In genomic region chr8:11911639-11912450, GRCm38 (mm10) we compare ENCODE assay signal across 14 mouse cellular contexts.
A peak's percentile ranks its signal among the peaks of the same experiment; 100 is the strongest.
DNase-seq lines count a peak whose midpoint lies in the region; ATAC-seq and TF ChIP-seq lines count a peak whose summit lies in the region.
"Had no signal": no experiment of that assay in that cellular context is flagged by ENCODE, and none has a peak within 500 bp of the region (broad histone marks: within the 10 kb centered on the region; RNA-seq: fewer than 3 reads in every experiment).

No protein-coding gene starts in this region.

- peak overlapping the region; percentile 51; the same call in 1 of the 2 replicates for H3K27ac ChIP-seq in forebrain, embryonic 12.5 days
- no peak overlapping the region for H3K27ac ChIP-seq in forebrain, embryonic 10.5 days
- H3K27ac ChIP-seq in hindbrain, embryonic 16.5 days (ENCODE audit: low read depth, low read length), result no peak overlapping the region
- H3K27ac ChIP-seq in lung, postnatal 0 days (ENCODE audit: low read length), result peak overlapping the region; percentile 47
- no peak overlapping the region for H3K27ac ChIP-seq in neural tube, embryonic 12.5 days
- H3K27ac ChIP-seq: heart, embryonic 13.5 days; left cerebral cortex, adult 2 months; macrophage had no signal

- H3K4me3 ChIP-seq in forebrain, embryonic 12.5 days (replicated peaks), result no peak overlapping the region
- H3K4me3 ChIP-seq in forebrain, embryonic 10.5 days, result no peak overlapping the region
- H3K4me3 ChIP-seq in hindbrain, embryonic 16.5 days (ENCODE audit: low read length), result no peak overlapping the region
- no peak overlapping the region for H3K4me3 ChIP-seq in lung, postnatal 0 days (ENCODE audit: low read depth, low read length)
- no peak overlapping the region for H3K4me3 ChIP-seq in neural tube, embryonic 12.5 days
- H3K4me3 ChIP-seq: heart, embryonic 13.5 days; left cerebral cortex, adult 2 months had no signal

- no peaks in the 10 kb centered on the region for H3K9me3 ChIP-seq in forebrain, embryonic 12.5 days
- H3K9me3 ChIP-seq in forebrain, embryonic 10.5 days, result no peaks in the 10 kb centered on the region
- no peaks in the 10 kb centered on the region for H3K9me3 ChIP-seq in hindbrain, embryonic 16.5 days (ENCODE audit: control insufficient read depth, low read length)
- no peaks in the 10 kb centered on the region for H3K9me3 ChIP-seq in lung, postnatal 0 days (ENCODE audit: low read length)
- no peaks in the 10 kb centered on the region for H3K9me3 ChIP-seq in neural tube, embryonic 12.5 days
- H3K9me3 ChIP-seq: heart, embryonic 13.5 days had no signal

- H3K36me3 ChIP-seq in forebrain, embryonic 12.5 days (replicated peaks), result no peaks in the 10 kb centered on the region
- H3K36me3 ChIP-seq in forebrain, embryonic 10.5 days (replicated peaks), result no peaks in the 10 kb centered on the region
- no peaks in the 10 kb centered on the region for H3K36me3 ChIP-seq in hindbrain, embryonic 16.5 days (ENCODE audit: control insufficient read depth, insufficient read depth, low read length)
- H3K36me3 ChIP-seq in lung, postnatal 0 days (ENCODE audit: insufficient read depth, low read length), result no peaks in the 10 kb centered on the region
- H3K36me3 ChIP-seq in neural tube, embryonic 12.5 days, result no peaks in the 10 kb centered on the region
- H3K36me3 ChIP-seq: heart, embryonic 13.5 days had no signal

- 59% methylated on average over 18 of the region's 18 CpGs for WGBS in forebrain, embryonic 12.5 days
- WGBS in forebrain, embryonic 10.5 days, result 87% methylated on average over 18 of the region's 18 CpGs
- 40% methylated on average over 18 of the region's 18 CpGs for WGBS in hindbrain, embryonic 16.5 days
- 28% methylated on average over 18 of the region's 18 CpGs for WGBS in lung, postnatal 0 days
- WGBS in neural tube, embryonic 12.5 days, result 51% methylated on average over 18 of the region's 18 CpGs

- TF ChIP-seq EP300 in lung, postnatal 0 days (IDR thresholded peaks at IDR 0.05), result peak; percentile 76

- peaks cover 48% of the 10 kb centered on the region for H3K4me1 ChIP-seq in forebrain, embryonic 12.5 days
- peaks cover 48% of the 10 kb centered on the region for H3K4me1 ChIP-seq in forebrain, embryonic 10.5 days
- H3K4me1 ChIP-seq in hindbrain, embryonic 16.5 days (ENCODE audit: control insufficient read depth, insufficient read depth, low read depth, low read length), result peaks cover 18% of the 10 kb centered on the region
- peaks cover 6% of the 10 kb centered on the region; the same call in 1 of the 2 replicates for H3K4me1 ChIP-seq in lung, postnatal 0 days (ENCODE audit: insufficient read depth, low read depth, low read length)
- peaks cover 29% of the 10 kb centered on the region for H3K4me1 ChIP-seq in neural tube, embryonic 12.5 days

- peak overlapping the region; percentile 19 for H3K4me2 ChIP-seq in forebrain, embryonic 12.5 days
- peak overlapping the region; percentile 13 for H3K4me2 ChIP-seq in hindbrain, embryonic 16.5 days (ENCODE audit: low read length)
- no peak overlapping the region for H3K4me2 ChIP-seq in lung, postnatal 0 days (replicated peaks; ENCODE audit: low read depth, low read length)
- peak overlapping the region; percentile 37 for H3K4me2 ChIP-seq in neural tube, embryonic 12.5 days (replicated peaks)
- H3K4me2 ChIP-seq: heart, embryonic 13.5 days had no signal

- DNase-seq in forebrain, embryonic 10.5 days (ENCODE audit: extremely low spot score, low spot score), result no peak
- DNase-seq in lung, postnatal 0 days (ENCODE audit: low spot score), result peak; percentile 79
- DNase-seq in left cerebral cortex, adult 9 months (ENCODE audit: low spot score in 2 of 2), result no peak
- DNase-seq in heart, postnatal 36 days, result no peak
- DNase-seq: cerebellum, adult 11-12 months; spleen, adult 18-20 months; thymus, postnatal 14 days had no signal

- TF ChIP-seq CTCF in lung, postnatal 0 days (IDR thresholded peaks at IDR 0.05), result no peak

- ATAC-seq in forebrain, embryonic 12.5 days (ENCODE audit: low FRiP score), result no peak
- ATAC-seq in hindbrain, embryonic 16.5 days, result no peak
- ATAC-seq in lung, postnatal 0 days, result peak; percentile 80
- ATAC-seq in neural tube, embryonic 12.5 days (ENCODE audit: low FRiP score, low read depth), result no peak
- no peak for ATAC-seq in granulocyte monocyte progenitor cell, adult 5-6 weeks (replicated peaks; ENCODE audit: poor library complexity, severe bottlenecking)

- peaks cover 30% of the 10 kb centered on the region for H3K27me3 ChIP-seq in forebrain, embryonic 12.5 days
- H3K27me3 ChIP-seq in forebrain, embryonic 10.5 days (ENCODE audit: poor library complexity, severe bottlenecking), result peaks cover 47% of the 10 kb centered on the region
- H3K27me3 ChIP-seq in hindbrain, embryonic 16.5 days (replicated peaks; ENCODE audit: control insufficient read depth, insufficient read depth, low read length), result peaks cover 3% of the 10 kb centered on the region; the same call in 1 of the 2 replicates
- no peaks in the 10 kb centered on the region for H3K27me3 ChIP-seq in lung, postnatal 0 days (replicated peaks; ENCODE audit: insufficient read depth, low read length)
- H3K27me3 ChIP-seq in neural tube, embryonic 12.5 days (replicated peaks), result peaks cover 3% of the 10 kb centered on the region; the same call in 1 of the 2 replicates

- no peak overlapping the region for H3K9ac ChIP-seq in forebrain, embryonic 12.5 days
- 0 out of 2 replicates have a peak overlapping the region, but pooled peaks have one; percentile 11 for H3K9ac ChIP-seq in hindbrain, embryonic 16.5 days (ENCODE audit: low read depth, low read length)
- no peak overlapping the region for H3K9ac ChIP-seq in lung, postnatal 0 days (replicated peaks; ENCODE audit: low read depth)
- H3K9ac ChIP-seq in neural tube, embryonic 12.5 days, result no peak overlapping the region
- H3K9ac ChIP-seq: heart, embryonic 13.5 days had no signal

- intact Hi-C loops in heart, postnatal 36 days (cut with DNase I), result no loop called here

Comparison
In these comparisons a context has a peak if more than half of its experiments do, and no peak if none do; other contexts are left out.
1. H3K27ac ChIP-seq: peak in forebrain, embryonic 12.5 days (single experiment) and lung, postnatal 0 days (single experiment); none in forebrain, embryonic 10.5 days (single experiment), hindbrain, embryonic 16.5 days (single experiment) and neural tube, embryonic 12.5 days (single experiment).